Mouse (Mus musculus): ENCODE results near the gene Psrc1. TPM values are rescaled to one million over a fixed set of nuclear protein-coding genes. Genes with fewer than 3 reads are reported as not detected.

Psrc1 gene
- polyA plus RNA-seq, 1 experiment from 2014 or later: 35.6 TPM

GRCm38 (mm10) chr3:108392793-108393192, 9.2 kb downstream of the Psrc1 start:
- H3K4me1 ChIP-seq: peaks cover 8% of the 10 kb centered on the region
- peaks cover 58% of the 10 kb centered on the region for H3K36me3 ChIP-seq
- H3K4me3 ChIP-seq: no peak overlapping the region
- no peak overlapping the region for H3K27ac ChIP-seq (replicated peaks)
- ATAC-seq (replicated peaks): no peak
- no peaks in the 10 kb centered on the region for H3K27me3 ChIP-seq
- no peak overlapping the region for H3K4me2 ChIP-seq (replicated peaks)
- H3K9ac ChIP-seq (replicated peaks): no peak overlapping the region
- 57% methylated on average over 15 of the region's 15 CpGs for WGBS
- H3K9me3 ChIP-seq: no peaks in the 10 kb centered on the region

- H3K4me3 ChIP-seq: no peak overlapping the region
- WGBS: 91% methylated on average over 9 of the region's 9 CpGs
- no peaks in the 10 kb centered on the region for H3K27me3 ChIP-seq
- H3K27ac ChIP-seq (replicated peaks): no peak overlapping the region
- peaks cover 14% of the 10 kb centered on the region for H3K4me1 ChIP-seq
- H3K36me3 ChIP-seq: peaks cover 95% of the 10 kb centered on the region
- H3K9me3 ChIP-seq: no peaks in the 10 kb centered on the region
- no peak overlapping the region for H3K9ac ChIP-seq (replicated peaks)
- H3K4me2 ChIP-seq (replicated peaks): no peak overlapping the region
- ATAC-seq (replicated peaks): no peak
Measured at GRCm38 (mm10) chr3:108398281-108398680, 14.6 kb downstream of the Psrc1 start.

- no peak for ATAC-seq (replicated peaks)
- peaks cover 22% of the 10 kb centered on the region for H3K4me1 ChIP-seq
- no peak overlapping the region for H3K4me2 ChIP-seq (replicated peaks)
- 91% methylated on average over 5 of the region's 5 CpGs for WGBS
- H3K36me3 ChIP-seq: peaks cover 92% of the 10 kb centered on the region
- H3K27me3 ChIP-seq: no peaks in the 10 kb centered on the region
- H3K9me3 ChIP-seq: no peaks in the 10 kb centered on the region
- no peak overlapping the region for H3K4me3 ChIP-seq
- H3K27ac ChIP-seq (replicated peaks): no peak overlapping the region
- no peak overlapping the region for H3K9ac ChIP-seq (replicated peaks)
Measured at GRCm38 (mm10) chr3:108400442-108400841, 16.8 kb downstream of the Psrc1 start.

GRCm38 (mm10) chr3:108401692-108402527, 18.3 kb downstream of the Psrc1 start:
- peak overlapping the region; percentile 74 for H3K27ac ChIP-seq (replicated peaks)
- 37% methylated on average over 22 of the region's 22 CpGs for WGBS
- H3K4me1 ChIP-seq: peaks cover 36% of the 10 kb centered on the region
- no peak overlapping the region for H3K4me2 ChIP-seq (replicated peaks)
- H3K9me3 ChIP-seq: no peaks in the 10 kb centered on the region
- peak overlapping the region; percentile 30; the same call in 1 of the 2 replicates for H3K9ac ChIP-seq (replicated peaks)
- 0 out of 2 replicates have a peak overlapping the region, but pooled peaks have one; percentile 2 for H3K4me3 ChIP-seq
- peaks cover 85% of the 10 kb centered on the region for H3K36me3 ChIP-seq
- no peaks in the 10 kb centered on the region for H3K27me3 ChIP-seq
- peak; percentile 88 for ATAC-seq (replicated peaks)

- H3K4me2 ChIP-seq (replicated peaks): no peak overlapping the region
- peaks cover 82% of the 10 kb centered on the region for H3K36me3 ChIP-seq
- H3K9ac ChIP-seq (replicated peaks): no peak overlapping the region
- H3K4me1 ChIP-seq: peaks cover 36% of the 10 kb centered on the region
- peak overlapping the region; percentile 74 for H3K27ac ChIP-seq (replicated peaks)
- no peaks in the 10 kb centered on the region for H3K9me3 ChIP-seq
- no peak for ATAC-seq (replicated peaks)
- H3K4me3 ChIP-seq: no peak overlapping the region
- WGBS: 73% methylated on average over 15 of the region's 15 CpGs
- no peaks in the 10 kb centered on the region for H3K27me3 ChIP-seq
Measured at GRCm38 (mm10) chr3:108402528-108402920, 18.9 kb downstream of the Psrc1 start.

- no peaks in the 10 kb centered on the region for H3K9me3 ChIP-seq
- peaks cover 65% of the 10 kb centered on the region for H3K4me1 ChIP-seq
- H3K4me2 ChIP-seq (replicated peaks): peak overlapping the region; percentile 24
- peak overlapping the region; percentile 29; the same call in 1 of the 2 replicates for H3K9ac ChIP-seq (replicated peaks)
- no peak overlapping the region for H3K4me3 ChIP-seq
- no peaks in the 10 kb centered on the region for H3K27me3 ChIP-seq
- peak; percentile 20 for ATAC-seq (replicated peaks)
- peak overlapping the region; percentile 90 for H3K27ac ChIP-seq (replicated peaks)
- peaks cover 53% of the 10 kb centered on the region for H3K36me3 ChIP-seq
- WGBS: 17% methylated on average over 14 of the region's 14 CpGs
Measured at GRCm38 (mm10) chr3:108405536-108406305, 22.1 kb downstream of the Psrc1 start.

GRCm38 (mm10) chr3:108406306-108406885, 22.8 kb downstream of the Psrc1 start:
- Histone ChIP-seq H3K9me3 (no peaks in the 10 kb centered on the region), H3K36me3 (peaks cover 46% of the 10 kb centered on the region), H3K9ac (replicated peaks) (no peak overlapping the region), H3K4me1 (peaks cover 72% of the 10 kb centered on the region), H3K4me3 (no peak overlapping the region), H3K4me2 (replicated peaks) (peak overlapping the region; percentile 24; the same call in 1 of the 2 replicates), H3K27ac (replicated peaks) (peak overlapping the region; percentile 90), H3K27me3 (no peaks in the 10 kb centered on the region)
- WGBS: 71% methylated on average over 24 of the region's 24 CpGs
- ATAC-seq (replicated peaks): no peak

- 80% methylated on average over 8 of the region's 8 CpGs for WGBS
- Histone ChIP-seq H3K4me1 (peaks cover 75% of the 10 kb centered on the region), H3K9me3 (no peaks in the 10 kb centered on the region), H3K4me2 (replicated peaks) (no peak overlapping the region), H3K9ac (replicated peaks) (no peak overlapping the region), H3K4me3 (no peak overlapping the region), H3K27ac (replicated peaks) (peak overlapping the region; percentile 96; the same call in 1 of the 2 replicates), H3K27me3 (no peaks in the 10 kb centered on the region), H3K36me3 (peaks cover 43% of the 10 kb centered on the region)
- no peak for ATAC-seq (replicated peaks)
Measured at GRCm38 (mm10) chr3:108408517-108409008, 24.9 kb downstream of the Psrc1 start.

GRCm38 (mm10) chr3:108409656-108410358, 26.2 kb downstream of the Psrc1 start:
- peaks cover 79% of the 10 kb centered on the region for H3K4me1 ChIP-seq
- peak overlapping the region; percentile 76 for H3K4me2 ChIP-seq (replicated peaks)
- peak overlapping the region; percentile 40 for H3K4me3 ChIP-seq
- peak; percentile 15 for ATAC-seq (replicated peaks)
- H3K27me3 ChIP-seq: no peaks in the 10 kb centered on the region
- no peaks in the 10 kb centered on the region for H3K9me3 ChIP-seq
- H3K9ac ChIP-seq (replicated peaks): peak overlapping the region; percentile 67
- H3K36me3 ChIP-seq: peaks cover 41% of the 10 kb centered on the region
- peak overlapping the region; percentile 96 for H3K27ac ChIP-seq (replicated peaks)
- 14% methylated on average over 8 of the region's 8 CpGs for WGBS

GRCm38 (mm10) chr3:108410359-108410714, 26.7 kb downstream of the Psrc1 start:
- Histone ChIP-seq H3K36me3 (peaks cover 38% of the 10 kb centered on the region), H3K4me2 (replicated peaks) (peak overlapping the region; percentile 76), H3K4me1 (peaks cover 78% of the 10 kb centered on the region), H3K27ac (replicated peaks) (peak overlapping the region; percentile 96), H3K4me3 (peak overlapping the region; percentile 40), H3K9ac (replicated peaks) (peak overlapping the region; percentile 67), H3K9me3 (no peaks in the 10 kb centered on the region), H3K27me3 (no peaks in the 10 kb centered on the region)
- peak; percentile 51 for ATAC-seq (replicated peaks)
- under 1% methylated on average over 5 of the region's 5 CpGs for WGBS

- Histone ChIP-seq H3K4me2 (replicated peaks) (peak overlapping the region; percentile 76), H3K27me3 (no peaks in the 10 kb centered on the region), H3K4me3 (peak overlapping the region; percentile 40), H3K36me3 (peaks cover 37% of the 10 kb centered on the region), H3K9me3 (no peaks in the 10 kb centered on the region), H3K27ac (replicated peaks) (peak overlapping the region; percentile 96), H3K4me1 (peaks cover 72% of the 10 kb centered on the region), H3K9ac (replicated peaks) (peak overlapping the region; percentile 67)
- ATAC-seq (replicated peaks): peak; percentile 4; the same call in 1 of the 2 replicates
- WGBS: 11% methylated on average over 5 of the region's 5 CpGs
Measured at GRCm38 (mm10) chr3:108411026-108411753, 27.6 kb downstream of the Psrc1 start.
